16 mouse cellular contexts compared by ENCODE assay signal in the genomic region with DNA sequence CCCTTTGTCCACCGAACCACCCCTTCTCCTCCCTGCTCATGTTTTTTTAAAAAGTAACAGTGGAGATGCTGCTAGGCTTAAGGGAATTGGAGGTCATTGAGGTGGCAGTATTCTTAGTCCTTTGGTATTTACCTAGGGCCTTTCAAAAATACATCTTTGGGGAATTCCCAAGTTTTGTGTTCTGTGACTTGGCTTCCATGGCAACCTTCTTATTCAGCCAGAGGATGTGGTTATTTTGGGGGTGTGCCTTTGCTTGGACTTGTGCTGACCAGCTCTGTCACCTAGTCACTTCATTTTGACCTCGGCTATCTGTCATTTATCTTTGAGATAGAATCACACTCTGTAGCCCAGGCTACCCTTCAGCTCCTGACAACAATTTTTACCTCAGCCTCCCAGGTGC.
"Had no signal": no experiment of that assay in that cellular context is flagged by ENCODE, and none has a peak within 500 bp of the region (broad histone marks: within the 10 kb centered on the region; RNA-seq: fewer than 3 reads in every experiment).

No protein-coding gene starts in this region.

- DNase-seq: kidney, adult 9 months; kidney, postnatal 14 days; kidney, postnatal 4 days; liver, embryonic 13.5 days; lung, adult 2 months; lung, postnatal 14 days; retina, postnatal 1 day; right cerebral cortex, postnatal 25 days; thymus, adult 2 months; thymus, postnatal 14 days; thymus, postnatal 4 days had no signal

- H3K27me3 ChIP-seq: liver, embryonic 13.5 days; midbrain, embryonic 12.5 days; midbrain, embryonic 15.5 days; neural tube, embryonic 13.5 days had no signal

- H3K4me1 ChIP-seq: liver, embryonic 13.5 days; midbrain, embryonic 12.5 days; midbrain, embryonic 15.5 days had no signal

- H3K4me3 ChIP-seq: liver, embryonic 13.5 days; midbrain, embryonic 12.5 days; midbrain, embryonic 15.5 days; neural tube, embryonic 13.5 days had no signal

- H3K4me2 ChIP-seq: liver, embryonic 13.5 days; midbrain, embryonic 12.5 days; midbrain, embryonic 15.5 days; neural tube, embryonic 13.5 days had no signal

- H3K9me3 ChIP-seq: liver, embryonic 13.5 days; midbrain, embryonic 12.5 days; midbrain, embryonic 15.5 days; neural tube, embryonic 13.5 days had no signal

- H3K27ac ChIP-seq: liver, embryonic 13.5 days; macrophage; midbrain, embryonic 12.5 days; midbrain, embryonic 15.5 days; neural tube, embryonic 13.5 days; stomach, postnatal 0 days had no signal

- H3K36me3 ChIP-seq: liver, embryonic 13.5 days; midbrain, embryonic 12.5 days; midbrain, embryonic 15.5 days; neural tube, embryonic 13.5 days had no signal

- ATAC-seq: midbrain, embryonic 15.5 days had no signal

- H3K9ac ChIP-seq: liver, embryonic 13.5 days; midbrain, embryonic 12.5 days; midbrain, embryonic 15.5 days; neural tube, embryonic 13.5 days had no signal
